Mouse (Mus musculus) thymus, adult 2 months (tissue): Measurements from ENCODE around the gene Tead3. TPM values are rescaled to one million over a fixed set of nuclear protein-coding genes. Genes with fewer than 3 reads are reported as not detected.
"Not testable (repeated sequence)": the region's sequence is repeated elsewhere in the genome, so short reads cannot be mapped to it uniquely, and the experiment has no call there.

Source experiments
- DNase-seq: peaks from one replicate; pipeline ENCODE4 v3.0.0; 2021
- H3K27ac ChIP-seq: fragments of 200-500 bp; 2 replicates; pipeline ENCODE4 v1.5.1; 2012; ENCODE audit warnings: low read length, control low read depth; ENCODE audit not compliant: control insufficient read depth, insufficient read depth
- H3K27me3 ChIP-seq: fragments of 200-500 bp; 2 replicates; pipeline ENCODE4 v1.6.1; 2012; ENCODE audit warnings: mild to moderate bottlenecking, low read length, moderate library complexity, mixed read lengths; ENCODE audit not compliant: control insufficient read depth, insufficient read depth
- H3K36me3 ChIP-seq: fragments of 200-500 bp; 2 replicates; pipeline ENCODE4 v1.6.1; 2012; ENCODE audit warnings: mild to moderate bottlenecking, low read length, moderate library complexity; ENCODE audit not compliant: control insufficient read depth, insufficient read depth
- H3K4me1 ChIP-seq: fragments of 200-500 bp; replicated peaks from 2 replicates; pipeline ENCODE4 v1.6.1; 2012; ENCODE audit warnings: low read length; ENCODE audit not compliant: control insufficient read depth, insufficient read depth
- H3K4me3 ChIP-seq: fragments of 200-500 bp; 2 replicates; pipeline ENCODE4 v1.5.1; 2012; ENCODE audit warnings: mild to moderate bottlenecking, low read length, control low read depth, moderate library complexity; ENCODE audit not compliant: control insufficient read depth, insufficient read depth
- CTCF ChIP-seq: fragments of 200-500 bp; IDR thresholded peaks from 2 replicates; pipeline ENCODE4 v1.5.1; 2012; ENCODE audit warnings: mild to moderate bottlenecking, control low read depth, low read length, moderate library complexity, borderline replicate concordance; ENCODE audit not compliant: control insufficient read depth, poor library complexity, insufficient read depth; ENCODE audit errors: extremely low read depth
- POLR2A ChIP-seq: fragments of 200-500 bp; IDR thresholded peaks from 2 replicates; pipeline ENCODE4 v1.6.1; 2012; ENCODE audit warnings: mild to moderate bottlenecking, low read length, control low read depth, moderate library complexity; ENCODE audit not compliant: control insufficient read depth, poor library complexity, insufficient read depth; ENCODE audit errors: extremely low read depth
- whole genome bisulfite sequencing: fragments of 180-500 bp; shearing (Covaris S2); methylation state at CpG from one replicate; pipeline ENCODE4 v1.1.7; 2018; 5-methylcytosine and 5-hydroxymethylcytosine counted together
- polyA plus RNA-seq: library from polyadenylated mRNA; depleted of rRNA; stranded (reverse); fragments of >200 nt; gene quantifications from 2 replicates; pipeline ENCODE4 v1.2.3, GENCODE M21; 2012

Gene Tead3
- polyA plus RNA-seq, 1 experiment = 11.6 TPM

DNA sequence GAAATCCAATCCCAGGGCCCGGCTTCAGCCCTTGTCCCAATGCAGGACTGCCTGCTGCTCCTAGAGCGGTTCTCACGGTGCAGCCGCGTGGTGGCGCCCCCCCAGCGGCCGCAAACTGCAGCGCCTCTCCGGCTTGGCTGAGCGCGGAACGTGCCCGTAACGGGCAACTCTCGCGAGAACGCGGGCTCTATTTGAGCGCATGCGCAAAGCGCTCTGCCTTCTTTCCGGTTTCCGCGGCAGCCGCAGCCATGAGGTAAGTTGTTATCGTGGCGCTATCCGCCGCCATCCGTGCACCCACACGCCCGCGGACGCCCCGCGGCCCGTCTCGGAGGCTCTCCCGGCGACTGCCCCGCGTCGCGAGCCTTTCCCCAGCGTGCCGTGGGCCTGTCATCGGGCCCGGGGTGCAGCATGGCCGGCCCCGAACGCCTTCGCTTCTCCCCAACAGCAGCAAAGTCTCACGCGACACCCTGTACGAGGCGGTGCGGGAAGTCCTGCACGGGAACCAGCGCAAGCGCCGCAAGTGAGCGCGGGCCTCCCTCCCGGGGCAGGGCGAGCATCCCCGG is 22.2 kb downstream of the Tead3 start, which contains the start of gene Rpl10a:
Gene Rpl10a, plus strand, starts transcription at position 106 of the 563 bp plus-strand sequence.
- DNase-seq = peak; percentile 97
- TF ChIP-seq POLR2A = peak; percentile 91
- TF ChIP-seq CTCF = peak; percentile 91
- peaks cover 25% of the 10 kb centered on the region for H3K4me1 ChIP-seq
- H3K27ac ChIP-seq = peak within 1 kb of the TSS; percentile 64
- no peaks in the 10 kb centered on the region for H3K27me3 ChIP-seq
- WGBS = under 1% methylated on average over 67 of the region's 67 CpGs
- peaks cover 21% of the 10 kb centered on the region for H3K36me3 ChIP-seq
- H3K4me3 ChIP-seq = peak within 1 kb of the TSS; percentile 77

DNA sequence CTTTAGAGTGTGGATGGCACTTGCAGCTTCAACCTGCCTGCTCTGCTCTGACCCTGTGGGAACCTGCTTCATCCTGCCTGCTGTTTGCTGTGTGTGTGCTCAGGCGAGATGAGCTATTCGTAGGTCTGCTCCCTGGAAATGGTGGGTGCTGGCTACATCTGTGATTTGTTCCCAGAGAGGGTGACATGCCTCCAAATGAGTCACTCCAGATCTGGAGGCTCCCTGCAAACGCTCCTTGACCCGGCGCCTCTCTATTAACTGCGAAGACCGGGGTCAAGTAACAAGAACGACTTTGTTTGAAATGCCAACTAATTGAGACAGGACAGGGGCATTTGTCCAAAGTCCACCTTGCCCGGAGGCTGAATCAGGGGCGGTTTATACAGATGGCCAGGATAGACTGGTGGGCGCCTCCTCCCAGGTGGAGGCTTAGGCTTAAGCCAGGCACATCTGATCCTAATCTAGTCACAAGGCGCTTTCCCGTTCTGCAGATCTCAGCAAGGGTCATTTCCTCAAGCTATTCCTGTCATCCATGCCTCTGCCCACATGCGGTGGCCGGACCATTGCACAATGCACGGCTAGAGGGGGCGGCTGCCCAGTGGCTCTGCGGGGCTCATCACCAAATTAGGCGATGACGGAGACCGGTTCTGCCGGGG is 22.8 kb downstream of the Tead3 start:
- no peak for DNase-seq
- no peak overlapping the region for H3K27ac ChIP-seq
- peaks cover 21% of the 10 kb centered on the region for H3K36me3 ChIP-seq
- no peak for TF ChIP-seq CTCF
- no peak for TF ChIP-seq POLR2A
- H3K27me3 ChIP-seq = no peaks in the 10 kb centered on the region
- WGBS = 50% methylated on average over 22 of the region's 22 CpGs
- peak overlapping the region; percentile 21 for H3K4me3 ChIP-seq
- H3K4me1 ChIP-seq = peaks cover 25% of the 10 kb centered on the region

DNA sequence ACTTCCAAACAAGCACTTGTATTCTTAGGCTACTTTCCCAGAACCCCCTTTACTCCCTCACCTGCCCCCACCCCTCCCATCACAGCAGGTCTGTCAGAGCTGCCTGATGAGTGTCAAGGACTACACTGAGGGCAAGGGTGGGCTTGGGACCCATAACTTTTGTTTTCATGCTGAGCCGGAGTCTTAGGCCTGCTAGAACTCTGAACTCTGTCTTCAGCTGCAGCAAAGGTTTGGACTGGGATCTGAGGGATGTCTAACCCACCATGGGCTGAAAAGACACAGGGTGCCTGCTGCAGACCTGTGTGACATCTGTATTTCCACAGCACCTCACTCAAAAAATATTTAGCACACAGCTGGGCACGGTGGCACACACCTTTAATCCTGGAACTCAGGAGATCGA is 23.7 kb downstream of the Tead3 start:
- TF ChIP-seq CTCF = no peak
- no peak for TF ChIP-seq POLR2A
- 93% methylated on average over 3 of the region's 3 CpGs for WGBS
- Histone ChIP-seq H3K4me3 (no peak overlapping the region), H3K27ac (no peak overlapping the region), H3K4me1 (peaks cover 19% of the 10 kb centered on the region), H3K36me3 (peaks cover 21% of the 10 kb centered on the region), H3K27me3 (no peaks in the 10 kb centered on the region)
- no peak for DNase-seq

DNA sequence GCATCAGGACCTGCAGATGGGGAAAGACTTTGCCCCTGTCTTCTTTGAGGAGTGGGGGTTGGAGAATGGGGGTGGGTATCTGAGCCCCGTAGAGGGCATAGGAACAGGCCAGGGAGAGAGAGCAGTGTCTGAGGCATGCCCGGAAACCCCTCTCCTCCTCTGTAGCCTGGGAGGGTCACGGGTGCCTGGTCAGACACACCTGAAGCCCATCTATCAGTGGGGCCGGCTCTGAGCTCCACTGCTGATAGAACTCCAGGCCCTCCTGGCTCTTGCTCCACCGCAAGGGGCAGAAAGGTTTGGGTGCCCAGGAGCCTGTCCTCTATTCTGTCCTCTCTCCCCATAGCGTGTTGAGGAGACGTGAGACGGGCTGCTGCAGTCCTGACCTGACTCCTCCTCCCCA is 24.9 kb downstream of the Tead3 start:
- whole genome bisulfite sequencing = 98% methylated on average over 8 of the region's 8 CpGs
- H3K36me3 ChIP-seq = peaks cover 13% of the 10 kb centered on the region

DNA sequence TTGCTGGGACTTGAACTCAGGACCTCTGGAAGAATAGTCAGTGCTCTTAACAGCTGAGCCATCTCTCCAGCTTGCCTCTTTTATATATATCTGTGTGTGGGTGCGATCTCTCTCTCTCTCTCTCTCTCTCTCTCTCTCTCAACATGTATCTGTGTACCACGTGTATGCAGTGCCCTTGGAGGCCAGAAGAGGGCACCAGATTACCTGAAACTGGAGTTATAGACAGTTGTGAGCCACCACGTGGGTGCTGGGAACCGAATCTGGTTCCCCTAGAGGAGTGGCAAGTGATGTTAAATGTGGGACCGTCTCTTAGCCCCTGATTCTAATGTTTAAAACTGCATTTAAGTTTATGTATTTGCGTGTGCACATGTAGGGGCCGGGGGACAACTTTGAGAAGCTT is 26.2 kb downstream of the Tead3 start:
- not testable (repeated sequence) for H3K36me3 ChIP-seq, H3K27me3 ChIP-seq, H3K27ac ChIP-seq, H3K4me3 ChIP-seq, DNase-seq
- peaks cover 11% of the 10 kb centered on the region for H3K4me1 ChIP-seq
- 97% methylated on average over 7 of the region's 7 CpGs for WGBS

More for the DNA sequence above, 24.9 kb downstream of the Tead3 start:
- DNase-seq = no peak
- H3K27me3 ChIP-seq = no peaks in the 10 kb centered on the region
- no peak overlapping the region for H3K4me3 ChIP-seq
- H3K27ac ChIP-seq = no peak overlapping the region
- TF ChIP-seq CTCF (no peak), POLR2A (no peak)
- H3K4me1 ChIP-seq = peaks cover 17% of the 10 kb centered on the region

DNA sequence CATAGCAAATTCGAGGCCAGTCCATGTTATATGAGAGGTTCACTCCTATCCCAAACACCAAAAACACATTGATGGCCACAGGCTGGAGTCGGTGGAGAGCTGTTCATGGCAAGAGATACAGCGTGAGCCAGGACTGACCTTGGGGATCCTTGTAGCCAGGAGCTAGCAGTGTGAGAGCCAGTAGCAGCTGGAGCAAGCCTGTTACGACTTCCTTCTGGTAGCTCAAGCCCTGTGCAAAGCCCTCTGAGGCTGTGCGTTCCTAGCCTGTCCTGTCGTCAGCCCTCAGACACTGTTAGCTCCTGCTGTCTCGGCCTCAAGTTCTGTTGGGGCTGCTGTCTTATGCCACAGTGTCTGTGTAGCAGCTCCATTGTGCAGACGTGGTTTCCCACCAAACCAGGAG is 26.8 kb downstream of the Tead3 start:
- Histone ChIP-seq H3K4me1 (peaks cover 5% of the 10 kb centered on the region), H3K36me3 (peaks cover 4% of the 10 kb centered on the region; the same call in 1 of the 2 replicates), H3K27me3 (no peaks in the 10 kb centered on the region), H3K27ac (no peak overlapping the region), H3K4me3 (no peak overlapping the region)
- WGBS = 96% methylated on average over 8 of the region's 8 CpGs
- TF ChIP-seq CTCF (no peak), POLR2A (no peak)
- DNase-seq = no peak
